Mouse (Mus musculus): ENCODE measurements around the gene Igfbpl1. TPM values are rescaled to one million over a fixed set of nuclear protein-coding genes. Genes with fewer than 3 reads are reported as not detected.

Gene Igfbpl1
- polyA plus RNA-seq, 1 experiment from 2014 or later: 0.40 TPM

GRCm38 (mm10) chr4:45849419-45849818 lies 22.7 kb upstream of the Igfbpl1 start:
- H3K27me3 ChIP-seq (replicated peaks; ENCODE audit: control insufficient read depth, insufficient read depth, low read length): peaks cover 9% of the 10 kb centered on the region; the same call in 1 of the 2 replicates
- WGBS: 39% methylated on average over 1 of the region's 1 CpGs
- ATAC-seq (replicated peaks; ENCODE audit: low FRiP score) (no peak), DNase-seq (ENCODE audit: low spot score) (no peak)
- H3K4me1 ChIP-seq (replicated peaks; ENCODE audit: control insufficient read depth, insufficient read depth, low read length): 0 out of 2 replicates have a peak, but pooled peaks cover 2% of the 10 kb centered on the region
- no peaks in the 10 kb centered on the region for H3K9me3 ChIP-seq (ENCODE audit: control insufficient read depth, low read length)
- H3K4me3 ChIP-seq (ENCODE audit: low read depth, low read length): 0 out of 2 replicates have a peak overlapping the region, but pooled peaks have one; percentile 3
- no peaks in the 10 kb centered on the region for H3K36me3 ChIP-seq (ENCODE audit: control insufficient read depth, insufficient read depth, low read length)
- H3K27ac ChIP-seq (ENCODE audit: low read depth, low read length): no peak overlapping the region
- no peak overlapping the region for H3K9ac ChIP-seq (ENCODE audit: low read depth, low read length)
- 0 out of 2 replicates have a peak overlapping the region, but pooled peaks have one; percentile 40 for H3K4me2 ChIP-seq

GRCm38 (mm10) chr4:45848825-45849156 lies 22.1 kb upstream of the Igfbpl1 start:
- no peak overlapping the region for H3K9ac ChIP-seq (ENCODE audit: low read depth, low read length)
- no peaks in the 10 kb centered on the region for H3K36me3 ChIP-seq (ENCODE audit: control insufficient read depth, insufficient read depth, low read length)
- 0 out of 2 replicates have a peak, but pooled peaks cover 2% of the 10 kb centered on the region for H3K4me1 ChIP-seq (replicated peaks; ENCODE audit: control insufficient read depth, insufficient read depth, low read length)
- H3K9me3 ChIP-seq (ENCODE audit: control insufficient read depth, low read length): no peaks in the 10 kb centered on the region
- 31% methylated on average over 10 of the region's 10 CpGs for WGBS
- H3K4me2 ChIP-seq: peak overlapping the region; percentile 40
- ATAC-seq (replicated peaks; ENCODE audit: low FRiP score): no peak
- H3K27ac ChIP-seq (ENCODE audit: low read depth, low read length): no peak overlapping the region
- DNase-seq (ENCODE audit: low spot score): no peak
- peaks cover 9% of the 10 kb centered on the region; the same call in 1 of the 2 replicates for H3K27me3 ChIP-seq (replicated peaks; ENCODE audit: control insufficient read depth, insufficient read depth, low read length)
- H3K4me3 ChIP-seq (ENCODE audit: low read depth, low read length): peak overlapping the region; percentile 3; the same call in 1 of the 2 replicates

- Histone ChIP-seq H3K4me3 (ENCODE audit: low read depth, low read length) (peak within 1 kb of the TSS; percentile 3; the same call in 1 of the 2 replicates), H3K9ac (ENCODE audit: low read depth, low read length) (no peak within 1 kb of the TSS), H3K27ac (ENCODE audit: low read depth, low read length) (no peak within 1 kb of the TSS), H3K4me1 (replicated peaks; ENCODE audit: control insufficient read depth, insufficient read depth, low read length) (0 out of 2 replicates have a peak, but pooled peaks cover 2% of the 10 kb centered on the region), H3K4me2 (peak within 1 kb of the TSS; percentile 40), H3K9me3 (ENCODE audit: control insufficient read depth, low read length) (no peaks in the 10 kb centered on the region), H3K27me3 (replicated peaks; ENCODE audit: control insufficient read depth, insufficient read depth, low read length) (peaks cover 9% of the 10 kb centered on the region; the same call in 1 of the 2 replicates), H3K36me3 (ENCODE audit: control insufficient read depth, insufficient read depth, low read length) (no peaks in the 10 kb centered on the region)
- DNase-seq (ENCODE audit: low spot score) (no peak), ATAC-seq (replicated peaks; ENCODE audit: low FRiP score) (no peak)
- 39% methylated on average over 10 of the region's 10 CpGs for WGBS
Observed at GRCm38 (mm10) chr4:45848109-45848824, 21.5 kb upstream of the Igfbpl1 start, which contains the start of gene Stra6l. Gene Stra6l (plus strand): TSS chr4:45848664.

GRCm38 (mm10) chr4:45846263-45846662 lies 19.5 kb upstream of the Igfbpl1 start:
- Histone ChIP-seq H3K27me3 (replicated peaks; ENCODE audit: control insufficient read depth, insufficient read depth, low read length) (peaks cover 9% of the 10 kb centered on the region; the same call in 1 of the 2 replicates), H3K9me3 (ENCODE audit: control insufficient read depth, low read length) (no peaks in the 10 kb centered on the region), H3K4me2 (no peak overlapping the region), H3K27ac (ENCODE audit: low read depth, low read length) (no peak overlapping the region), H3K4me1 (replicated peaks; ENCODE audit: control insufficient read depth, insufficient read depth, low read length) (0 out of 2 replicates have a peak, but pooled peaks cover 2% of the 10 kb centered on the region), H3K4me3 (ENCODE audit: low read depth, low read length) (no peak overlapping the region), H3K9ac (ENCODE audit: low read depth, low read length) (no peak overlapping the region), H3K36me3 (ENCODE audit: control insufficient read depth, insufficient read depth, low read length) (no peaks in the 10 kb centered on the region)
- DNase-seq (ENCODE audit: low spot score) (no peak), ATAC-seq (replicated peaks; ENCODE audit: low FRiP score) (no peak)
- 74% methylated on average over 2 of the region's 2 CpGs for WGBS

- 38% methylated on average over 14 of the region's 14 CpGs for WGBS
- Histone ChIP-seq H3K9ac (ENCODE audit: low read depth, low read length) (no peak overlapping the region), H3K27me3 (replicated peaks; ENCODE audit: control insufficient read depth, insufficient read depth, low read length) (peaks cover 6% of the 10 kb centered on the region; the same call in 1 of the 2 replicates), H3K27ac (ENCODE audit: low read depth, low read length) (no peak overlapping the region), H3K4me1 (replicated peaks; ENCODE audit: control insufficient read depth, insufficient read depth, low read length) (0 out of 2 replicates have a peak, but pooled peaks cover 2% of the 10 kb centered on the region), H3K9me3 (ENCODE audit: control insufficient read depth, low read length) (no peaks in the 10 kb centered on the region), H3K4me2 (no peak overlapping the region), H3K4me3 (ENCODE audit: low read depth, low read length) (no peak overlapping the region), H3K36me3 (ENCODE audit: control insufficient read depth, insufficient read depth, low read length) (no peaks in the 10 kb centered on the region)
- ATAC-seq (replicated peaks; ENCODE audit: low FRiP score) (no peak), DNase-seq (ENCODE audit: low spot score) (no peak)
Observed at GRCm38 (mm10) chr4:45844355-45844754, 17.6 kb upstream of the Igfbpl1 start.

- DNase-seq (ENCODE audit: low spot score): no peak
- no peak overlapping the region for H3K4me2 ChIP-seq
- H3K36me3 ChIP-seq (ENCODE audit: control insufficient read depth, insufficient read depth, low read length): no peaks in the 10 kb centered on the region
- no peaks in the 10 kb centered on the region for H3K4me1 ChIP-seq (replicated peaks; ENCODE audit: control insufficient read depth, insufficient read depth, low read length)
- WGBS: 37% methylated on average over 5 of the region's 5 CpGs
- ATAC-seq (replicated peaks; ENCODE audit: low FRiP score): no peak
- no peak overlapping the region for H3K9ac ChIP-seq (ENCODE audit: low read depth, low read length)
- H3K27me3 ChIP-seq (replicated peaks; ENCODE audit: control insufficient read depth, insufficient read depth, low read length): peaks cover 21% of the 10 kb centered on the region
- H3K9me3 ChIP-seq (ENCODE audit: control insufficient read depth, low read length): no peaks in the 10 kb centered on the region
- no peak overlapping the region for H3K4me3 ChIP-seq (ENCODE audit: low read depth, low read length)
- no peak overlapping the region for H3K27ac ChIP-seq (ENCODE audit: low read depth, low read length)
Observed at GRCm38 (mm10) chr4:45833461-45833860, 6.7 kb upstream of the Igfbpl1 start.

- 88% methylated on average over 7 of the region's 7 CpGs for WGBS
- no peaks in the 10 kb centered on the region for H3K9me3 ChIP-seq (ENCODE audit: control insufficient read depth, low read length)
- H3K9ac ChIP-seq (ENCODE audit: low read depth, low read length): no peak overlapping the region
- DNase-seq (ENCODE audit: low spot score): no peak
- no peak overlapping the region for H3K4me2 ChIP-seq
- no peak overlapping the region for H3K4me3 ChIP-seq (ENCODE audit: low read depth, low read length)
- ATAC-seq (replicated peaks; ENCODE audit: low FRiP score): no peak
- no peaks in the 10 kb centered on the region for H3K4me1 ChIP-seq (replicated peaks; ENCODE audit: control insufficient read depth, insufficient read depth, low read length)
- peaks cover 36% of the 10 kb centered on the region for H3K27me3 ChIP-seq (replicated peaks; ENCODE audit: control insufficient read depth, insufficient read depth, low read length)
- H3K27ac ChIP-seq (ENCODE audit: low read depth, low read length): no peak overlapping the region
- H3K36me3 ChIP-seq (ENCODE audit: control insufficient read depth, insufficient read depth, low read length): no peaks in the 10 kb centered on the region
Observed at GRCm38 (mm10) chr4:45831996-45832395, 5.3 kb upstream of the Igfbpl1 start.

GRCm38 (mm10) chr4:45829907-45830759 lies 3.4 kb upstream of the Igfbpl1 start:
- H3K4me2 ChIP-seq: no peak overlapping the region
- DNase-seq (ENCODE audit: low spot score): no peak
- H3K27ac ChIP-seq (ENCODE audit: low read depth, low read length): no peak overlapping the region
- H3K36me3 ChIP-seq (ENCODE audit: control insufficient read depth, insufficient read depth, low read length): no peaks in the 10 kb centered on the region
- no peaks in the 10 kb centered on the region for H3K9me3 ChIP-seq (ENCODE audit: control insufficient read depth, low read length)
- no peak for ATAC-seq (replicated peaks; ENCODE audit: low FRiP score)
- H3K4me1 ChIP-seq (replicated peaks; ENCODE audit: control insufficient read depth, insufficient read depth, low read length): peaks cover 6% of the 10 kb centered on the region
- WGBS: 60% methylated on average over 13 of the region's 13 CpGs
- no peak overlapping the region for H3K9ac ChIP-seq (ENCODE audit: low read depth, low read length)
- peaks cover 54% of the 10 kb centered on the region for H3K27me3 ChIP-seq (replicated peaks; ENCODE audit: control insufficient read depth, insufficient read depth, low read length)
- no peak overlapping the region for H3K4me3 ChIP-seq (ENCODE audit: low read depth, low read length)

All from liver, embryonic 11.5 days (tissue).